Mouse (Mus musculus) neural tube, embryonic 15.5 days (tissue): ENCODE data around the gene Sfrp2. TPM values are rescaled to one million over a fixed set of nuclear protein-coding genes. Genes with fewer than 3 reads are reported as not detected.

Experiments used
- ATAC-seq: fragments of 200-750 bp; cut with Nextera tagmentation; 2 replicates; pipeline ENCODE4 v1.8.0; 2017; ENCODE audit warnings: mild to moderate bottlenecking, moderate TSS enrichment, moderate library complexity; ENCODE audit not compliant: low FRiP score
- H3K27ac ChIP-seq: fragments of 300-500 bp; sonication (generic); replicated peaks from 2 replicates; pipeline ENCODE4 v1.5.1; 2015; ENCODE audit warnings: mild to moderate bottlenecking, inconsistent platforms
- H3K27me3 ChIP-seq: fragments of 300-500 bp; sonication (generic); replicated peaks from 2 replicates; pipeline ENCODE4 v1.6.1; 2015; ENCODE audit warnings: inconsistent platforms
- H3K36me3 ChIP-seq: fragments of 300-500 bp; sonication (generic); 2 replicates; pipeline ENCODE4 v1.6.1; 2015; ENCODE audit warnings: inconsistent platforms
- H3K4me1 ChIP-seq: fragments of 300-500 bp; sonication (generic); 2 replicates; pipeline ENCODE4 v1.6.1; 2015; ENCODE audit warnings: inconsistent platforms
- H3K4me2 ChIP-seq: fragments of 300-500 bp; sonication (generic); 2 replicates; pipeline ENCODE4 v1.6.1; 2015; ENCODE audit warnings: inconsistent platforms, mild to moderate bottlenecking, moderate library complexity
- H3K4me3 ChIP-seq: fragments of 300-500 bp; sonication (generic); replicated peaks from 2 replicates; pipeline ENCODE4 v1.5.1; 2015; ENCODE audit warnings: mild to moderate bottlenecking, inconsistent platforms
- H3K9ac ChIP-seq: fragments of 300-500 bp; sonication (generic); replicated peaks from 2 replicates; pipeline ENCODE4 v1.6.1; 2015; ENCODE audit warnings: mild to moderate bottlenecking, inconsistent platforms
- H3K9me3 ChIP-seq: fragments of 300-500 bp; sonication (generic); replicated peaks from 2 replicates; pipeline ENCODE4 v1.6.1; 2016; ENCODE audit warnings: inconsistent platforms
- WGBS: fragments of 180-500 bp; shearing (Covaris S2); methylation state at CpG from one replicate; pipeline ENCODE4 v1.1.7; 2015; ENCODE audit warnings: mixed read lengths; 5-methylcytosine and 5-hydroxymethylcytosine counted together
- polyA plus RNA-seq: library from polyadenylated mRNA; unstranded; fragments of >200 nt; fragmentation: Nextera tagmentation; extraction: Ambion mirVana; gene quantifications from 2 replicates; pipeline ENCODE4 v1.2.1, GENCODE M21; 2015

The Sfrp2 gene
- 70.1 and 71.1 TPM in 2 replicates for polyA plus RNA-seq

DNA sequence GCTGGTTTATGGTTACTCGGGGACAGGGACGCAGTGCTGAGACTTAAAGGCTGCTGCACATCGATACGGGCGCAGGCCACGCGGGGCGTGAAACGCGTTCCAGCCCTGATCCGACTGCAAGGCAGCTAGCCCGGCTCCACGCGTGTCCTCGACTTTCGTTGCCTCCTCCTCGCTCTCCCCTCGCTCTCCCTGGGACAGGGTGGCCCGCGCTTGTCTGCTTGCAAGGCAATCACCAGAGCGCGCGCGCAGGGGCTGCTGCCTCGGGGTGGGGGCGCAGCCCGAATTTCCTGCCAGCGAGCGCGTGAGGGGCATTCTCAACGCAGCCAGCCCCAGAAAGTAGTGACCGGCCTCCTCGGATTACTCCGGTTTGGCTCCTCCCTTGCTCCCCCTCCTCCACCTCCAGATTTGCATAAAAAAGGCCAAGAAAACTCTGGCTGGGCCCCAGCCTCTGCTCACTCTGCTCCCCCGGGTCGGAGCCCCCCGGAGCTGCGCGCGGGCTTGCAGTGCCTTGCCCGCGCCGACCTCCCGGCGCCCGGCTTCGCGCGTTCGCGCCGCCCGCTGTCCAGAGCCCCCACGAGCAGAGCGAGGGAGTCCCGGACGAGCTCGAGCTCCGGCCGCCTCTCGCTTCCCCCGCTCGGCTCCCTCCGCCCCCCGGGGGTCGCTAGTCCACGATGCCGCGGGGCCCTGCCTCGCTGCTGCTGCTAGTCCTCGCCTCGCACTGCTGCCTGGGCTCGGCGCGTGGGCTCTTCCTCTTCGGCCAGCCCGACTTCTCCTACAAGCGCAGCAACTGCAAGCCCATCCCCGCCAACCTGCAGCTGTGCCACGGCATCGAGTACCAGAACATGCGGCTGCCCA, at the start of gene Sfrp2:
TSS of gene Sfrp2 (plus strand) at position 451 of the 855 bp plus-strand sequence.
- Histone ChIP-seq H3K4me2 (peak within 1 kb of the TSS; percentile 98), H3K9me3 (no peaks in the 10 kb centered on the region), H3K27me3 (0 out of 2 replicates have a peak, but pooled peaks cover 6% of the 10 kb centered on the region), H3K36me3 (no peaks in the 10 kb centered on the region), H3K9ac (peak within 1 kb of the TSS; percentile 63), H3K4me1 (peaks cover 52% of the 10 kb centered on the region), H3K4me3 (peak within 1 kb of the TSS; percentile 62), H3K27ac (peak within 1 kb of the TSS; percentile 60)
- under 1% methylated on average over 82 of the region's 82 CpGs for WGBS
- peak; percentile 75 for ATAC-seq

- ATAC-seq: no peak
Observed at GRCm38 (mm10) chr3:83717643-83718231, 48.4 kb upstream of the Sfrp2 start.

GRCm38 (mm10) chr3:83718662-83719061, 47.5 kb upstream of the Sfrp2 start:
- no peak overlapping the region for H3K27ac ChIP-seq
- WGBS: 81% methylated on average over 4 of the region's 4 CpGs
- no peak overlapping the region for H3K4me2 ChIP-seq

More at GRCm38 (mm10) chr3:83717643-83718231, 48.4 kb upstream of the Sfrp2 start:
- no peak overlapping the region for H3K27ac ChIP-seq
- no peak overlapping the region for H3K4me2 ChIP-seq
- no peaks in the 10 kb centered on the region for H3K36me3 ChIP-seq
- WGBS: 76% methylated on average over 7 of the region's 7 CpGs
- no peak overlapping the region for H3K4me3 ChIP-seq
- H3K9me3 ChIP-seq: no peaks in the 10 kb centered on the region
- no peak overlapping the region for H3K9ac ChIP-seq
- no peaks in the 10 kb centered on the region for H3K4me1 ChIP-seq
- no peaks in the 10 kb centered on the region for H3K27me3 ChIP-seq

GRCm38 (mm10) chr3:83728223-83728622, 37.9 kb upstream of the Sfrp2 start:
- Histone ChIP-seq H3K4me2 (no peak overlapping the region), H3K27me3 (no peaks in the 10 kb centered on the region), H3K9me3 (no peaks in the 10 kb centered on the region), H3K36me3 (no peaks in the 10 kb centered on the region), H3K4me1 (peaks cover 2% of the 10 kb centered on the region; the same call in 1 of the 2 replicates), H3K4me3 (no peak overlapping the region), H3K27ac (no peak overlapping the region), H3K9ac (no peak overlapping the region)
- WGBS: 86% methylated on average over 3 of the region's 3 CpGs
- ATAC-seq: no peak

More at GRCm38 (mm10) chr3:83718662-83719061, 47.5 kb upstream of the Sfrp2 start:
- Histone ChIP-seq H3K36me3 (no peaks in the 10 kb centered on the region), H3K9ac (no peak overlapping the region), H3K27me3 (no peaks in the 10 kb centered on the region), H3K4me1 (no peaks in the 10 kb centered on the region), H3K4me3 (no peak overlapping the region), H3K9me3 (no peaks in the 10 kb centered on the region)
- ATAC-seq: no peak

DNA sequence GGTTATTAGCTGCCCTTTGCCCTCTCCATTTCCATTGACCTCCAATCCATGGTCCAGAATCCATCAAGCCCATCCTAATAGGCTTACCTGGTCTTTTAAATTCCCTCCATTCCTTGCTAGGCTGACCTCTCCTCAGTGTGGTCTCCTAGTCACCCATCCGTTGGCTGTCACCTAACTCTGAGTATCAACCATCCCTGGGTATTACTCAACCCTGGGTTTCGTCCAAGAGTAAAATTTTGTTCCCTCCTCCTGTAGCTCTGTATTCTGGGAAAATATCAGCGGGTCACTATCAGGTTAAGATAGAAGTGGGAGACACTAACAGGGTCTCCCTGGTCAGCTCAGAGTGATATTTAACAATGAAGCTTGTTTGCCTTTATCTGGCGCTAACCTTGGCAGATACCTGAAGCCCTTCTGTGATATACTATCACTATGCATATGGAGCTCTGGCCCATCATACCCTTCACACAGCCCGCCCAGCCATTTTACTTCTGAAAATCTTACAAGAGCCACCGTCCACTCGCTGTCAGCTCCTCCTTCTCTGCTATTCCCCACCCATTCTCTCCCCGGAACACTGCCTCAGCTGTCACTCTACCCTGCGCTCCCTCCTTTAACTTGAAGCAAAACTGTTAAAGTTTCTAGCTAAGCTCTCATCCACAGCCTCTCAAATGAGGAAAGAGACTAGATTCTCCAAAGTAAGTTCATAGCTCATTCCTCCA, 37.3 kb upstream of the Sfrp2 start:
- H3K9me3 ChIP-seq: no peaks in the 10 kb centered on the region
- no peaks in the 10 kb centered on the region for H3K27me3 ChIP-seq
- H3K4me1 ChIP-seq: peaks cover 6% of the 10 kb centered on the region; the same call in 1 of the 2 replicates
- no peak overlapping the region for H3K4me2 ChIP-seq
- WGBS: 90% methylated on average over 9 of the region's 9 CpGs
- ATAC-seq: no peak
- no peak overlapping the region for H3K27ac ChIP-seq
- H3K9ac ChIP-seq: no peak overlapping the region
- H3K4me3 ChIP-seq: no peak overlapping the region
- H3K36me3 ChIP-seq: no peaks in the 10 kb centered on the region

GRCm38 (mm10) chr3:83733985-83734384, 32.1 kb upstream of the Sfrp2 start:
- Histone ChIP-seq H3K4me3 (no peak overlapping the region), H3K27me3 (no peaks in the 10 kb centered on the region), H3K9me3 (no peaks in the 10 kb centered on the region), H3K4me1 (peaks cover 6% of the 10 kb centered on the region; the same call in 1 of the 2 replicates), H3K4me2 (no peak overlapping the region), H3K9ac (no peak overlapping the region), H3K27ac (no peak overlapping the region), H3K36me3 (no peaks in the 10 kb centered on the region)
- WGBS: 87% methylated on average over 8 of the region's 8 CpGs
- no peak for ATAC-seq

DNA sequence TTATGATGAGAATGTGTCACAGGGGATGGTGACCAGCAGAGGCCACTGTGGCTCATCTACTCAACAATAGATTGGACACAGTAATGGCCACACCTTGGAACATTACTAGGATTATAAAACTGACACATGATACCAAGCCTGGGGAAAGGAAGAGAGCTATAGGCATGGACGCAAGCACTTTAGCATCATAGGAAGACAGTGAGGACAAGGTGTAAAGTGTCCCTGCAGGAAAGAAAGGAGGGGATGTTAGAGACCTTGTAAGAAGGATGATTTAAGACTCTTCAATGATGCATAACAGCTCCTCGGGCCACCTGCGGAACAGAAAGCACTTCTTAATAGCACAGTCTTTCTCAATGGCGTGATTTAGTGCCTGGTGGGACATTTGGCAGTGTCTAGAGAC, 29.1 kb upstream of the Sfrp2 start:
- ATAC-seq: no peak

DNA sequence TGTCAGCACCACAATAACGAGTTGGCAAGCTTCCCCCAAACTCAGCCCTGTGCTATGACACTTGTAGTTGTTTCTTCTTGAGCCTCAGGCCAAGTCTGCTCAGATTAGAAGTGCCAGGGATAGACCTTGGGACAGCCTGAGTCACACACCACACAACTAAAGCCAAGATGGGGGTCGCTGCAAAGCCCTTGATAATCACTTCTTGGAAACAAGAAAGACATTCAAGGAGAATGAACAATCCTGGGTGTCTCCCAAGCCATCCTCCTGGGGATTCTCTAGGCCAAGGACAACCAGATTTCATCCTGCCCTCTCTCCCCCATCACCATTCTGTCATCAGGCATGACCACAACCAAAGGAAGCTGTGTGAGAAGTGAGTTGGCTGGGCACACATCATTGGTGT, 25.9 kb upstream of the Sfrp2 start:
- no peak for ATAC-seq
- WGBS: 80% methylated on average over 2 of the region's 2 CpGs

More for the DNA sequence above, 29.1 kb upstream of the Sfrp2 start:
- Histone ChIP-seq H3K36me3 (no peaks in the 10 kb centered on the region), H3K4me1 (peaks cover 6% of the 10 kb centered on the region; the same call in 1 of the 2 replicates), H3K4me3 (no peak overlapping the region), H3K27me3 (no peaks in the 10 kb centered on the region), H3K9me3 (no peaks in the 10 kb centered on the region), H3K9ac (no peak overlapping the region), H3K27ac (no peak overlapping the region), H3K4me2 (no peak overlapping the region)
- WGBS: 88% methylated on average over 4 of the region's 4 CpGs

DNA sequence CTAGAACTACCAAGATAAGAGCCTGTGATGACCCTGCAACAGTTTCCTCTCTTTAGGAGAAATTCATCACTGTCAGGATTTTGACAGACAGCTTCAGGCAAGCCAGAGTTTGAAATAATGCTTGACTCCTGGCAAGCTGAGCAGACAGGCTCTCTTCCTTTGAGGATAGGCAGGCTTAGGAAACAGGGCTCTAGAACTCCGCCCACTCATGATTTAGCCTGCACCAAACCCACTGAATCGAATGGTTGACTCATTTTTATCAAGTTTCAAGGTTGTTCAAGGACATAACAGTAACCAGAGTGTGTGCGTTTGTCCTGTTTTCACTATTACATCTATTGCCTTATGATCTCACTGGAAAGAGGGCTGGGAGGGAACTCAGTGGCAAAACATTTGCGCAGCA, 18.8 kb upstream of the Sfrp2 start:
- H3K27me3 ChIP-seq: no peaks in the 10 kb centered on the region
- no peak overlapping the region for H3K9ac ChIP-seq
- no peaks in the 10 kb centered on the region for H3K9me3 ChIP-seq
- WGBS: 84% methylated on average over 4 of the region's 4 CpGs
- ATAC-seq: no peak
- H3K4me3 ChIP-seq: no peak overlapping the region
- no peaks in the 10 kb centered on the region for H3K36me3 ChIP-seq
- no peaks in the 10 kb centered on the region for H3K4me1 ChIP-seq
- no peak overlapping the region for H3K27ac ChIP-seq
- H3K4me2 ChIP-seq: no peak overlapping the region

More for the DNA sequence above, 25.9 kb upstream of the Sfrp2 start:
- Histone ChIP-seq H3K4me1 (no peaks in the 10 kb centered on the region), H3K27ac (no peak overlapping the region), H3K4me2 (no peak overlapping the region), H3K9me3 (no peaks in the 10 kb centered on the region), H3K4me3 (no peak overlapping the region), H3K27me3 (no peaks in the 10 kb centered on the region), H3K9ac (no peak overlapping the region), H3K36me3 (no peaks in the 10 kb centered on the region)

DNA sequence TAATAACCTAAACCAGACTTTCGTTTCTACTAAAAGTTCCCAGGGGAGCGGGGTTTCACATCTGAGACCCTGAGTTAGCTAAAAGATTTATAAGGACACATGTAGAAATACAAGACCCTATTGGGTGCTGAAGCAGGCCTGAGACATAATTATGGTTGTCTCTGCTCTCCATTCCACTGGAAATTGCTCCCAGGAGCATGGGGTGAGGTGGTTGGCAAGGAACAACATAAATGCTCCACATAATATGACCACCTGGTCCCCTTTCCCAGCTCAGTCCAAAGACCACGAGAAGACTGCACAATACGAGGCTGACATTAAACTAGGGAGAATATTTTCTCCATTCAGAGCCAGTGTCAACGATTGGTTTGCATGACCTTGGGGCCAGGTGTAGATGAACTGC, 18.2 kb upstream of the Sfrp2 start:
- no peak for ATAC-seq
- Histone ChIP-seq H3K36me3 (no peaks in the 10 kb centered on the region), H3K4me3 (no peak overlapping the region), H3K27me3 (no peaks in the 10 kb centered on the region), H3K4me2 (no peak overlapping the region), H3K27ac (no peak overlapping the region), H3K9me3 (no peaks in the 10 kb centered on the region), H3K4me1 (no peaks in the 10 kb centered on the region), H3K9ac (no peak overlapping the region)
- 50% methylated on average over 5 of the region's 5 CpGs for WGBS

DNA sequence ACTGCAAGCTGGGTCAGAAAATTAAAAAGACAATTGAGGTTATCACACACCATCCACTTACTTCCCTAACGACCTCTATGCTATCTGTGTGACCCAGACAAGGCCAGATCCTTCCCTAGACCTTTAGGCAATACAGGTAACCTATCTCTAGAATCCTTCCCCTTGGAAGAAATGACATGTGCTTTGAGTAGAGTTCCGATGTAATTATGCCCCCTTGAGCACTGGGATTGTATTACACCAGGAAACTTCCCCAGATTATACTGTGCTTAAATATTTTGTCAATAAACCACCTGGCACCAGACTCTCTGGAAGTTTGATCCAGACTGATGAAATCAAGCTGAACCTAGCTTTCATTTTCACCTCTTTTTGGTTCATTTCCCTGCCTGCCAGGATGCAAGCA, 14.5 kb upstream of the Sfrp2 start:
- Histone ChIP-seq H3K4me1 (no peaks in the 10 kb centered on the region), H3K4me2 (no peak overlapping the region), H3K9ac (no peak overlapping the region), H3K36me3 (no peaks in the 10 kb centered on the region), H3K4me3 (no peak overlapping the region), H3K27ac (no peak overlapping the region), H3K27me3 (no peaks in the 10 kb centered on the region), H3K9me3 (no peaks in the 10 kb centered on the region)
- ATAC-seq: no peak
- WGBS: 39% methylated on average over 2 of the region's 2 CpGs
